Mouse (Mus musculus) T-cell, adult 66 days (primary cell): ENCODE data around the gene Gm6401. TPM values are rescaled to one million over a fixed set of nuclear protein-coding genes. Genes with fewer than 3 reads are reported as not detected.

Experiments used
- total RNA-seq, 2 experiments: library from RNA; stranded (reverse); gene quantifications; 3 replicates in 1 of 2; 4 replicates in 1 of 2; pipeline ENCODE4 v1.2.4; 2023

Gm6401 gene
- total RNA-seq = not detected

DNA sequence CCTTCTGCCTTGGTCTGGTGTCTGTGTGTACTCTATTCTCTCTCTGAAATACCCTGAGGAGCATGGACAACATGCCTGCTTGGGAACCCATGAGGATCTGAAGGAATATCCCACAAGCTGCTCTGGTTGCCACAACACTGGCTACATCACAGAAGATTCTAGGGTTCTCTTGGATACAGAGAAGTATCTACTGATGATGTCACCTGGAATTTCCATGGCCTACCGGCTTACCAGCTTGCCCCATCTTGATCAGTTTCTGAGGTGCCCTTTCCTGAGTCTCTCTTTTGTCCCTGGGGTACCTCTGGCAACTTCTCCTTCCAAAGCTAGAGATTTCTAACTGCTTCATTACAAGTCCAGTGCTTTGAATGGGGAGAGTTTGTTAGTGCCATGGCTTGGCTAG lies at the start of gene Gm6401:
Gene Gm6401, minus strand, starts transcription at position 101 of the 400 bp plus-strand sequence.

DNA sequence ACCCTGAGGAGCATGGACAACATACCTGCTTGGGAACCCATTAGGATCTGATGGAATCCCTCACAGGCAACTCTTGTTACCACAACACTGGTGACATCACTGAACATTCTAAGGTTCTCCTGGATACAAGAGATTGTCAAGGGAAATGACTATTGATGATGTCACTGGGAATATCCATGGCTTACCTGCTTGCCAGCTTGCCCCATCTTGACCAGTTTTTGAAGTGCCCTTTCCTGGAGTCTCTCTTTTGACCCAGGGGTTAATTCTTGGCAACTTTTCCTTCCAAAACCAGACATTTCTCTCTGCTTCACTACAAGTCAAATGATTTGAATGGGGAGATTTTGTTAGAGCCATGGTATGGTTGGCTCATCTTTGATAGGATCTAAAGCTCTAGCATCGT lies 15.5 kb upstream of the Gm6401 start, which contains the start of gene Gm3543:
Gene Gm3543, minus strand, starts transcription at position 101 of the 400 bp plus-strand sequence.

GRCm38 (mm10) chr14:41943695-41944094 lies 24.0 kb downstream of the Gm6401 start, which contains the start of gene 1700024B05Rik:
TSS of gene 1700024B05Rik (plus strand) at chr14:41943995.

DNA sequence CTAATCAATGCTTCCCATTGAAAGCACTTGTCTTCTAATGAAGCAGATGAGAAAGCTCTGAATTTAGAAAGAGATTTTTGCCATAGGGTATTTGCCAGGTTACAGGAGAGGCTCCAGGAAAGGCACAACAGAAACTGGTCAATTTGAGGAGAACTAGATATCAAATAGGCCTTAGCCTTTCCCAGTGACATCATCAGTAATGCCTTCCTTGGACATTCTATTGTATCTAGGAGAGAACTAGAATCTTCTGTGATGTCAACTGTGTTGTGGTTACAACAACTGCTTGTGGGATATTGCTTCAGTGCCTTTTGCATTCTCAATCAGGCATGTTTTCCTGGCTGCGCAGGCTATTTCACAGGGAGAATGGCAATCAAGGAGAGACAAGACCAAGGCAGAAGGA lies 43.1 kb downstream of the Gm6401 start, which contains the start of gene 1700049E17Rik1:
Gene 1700049E17Rik1, plus strand, starts transcription at position 301 of the 400 bp plus-strand sequence.

Other genes with a start within 250 kb of the Gm6401 start
- not detected for gene Gm7929, start 217.3 kb downstream of the Gm6401 start, total RNA-seq
- gene Gm47189, start 195.5 kb downstream of the Gm6401 start, total RNA-seq = not detected
- not detected for gene Gm7980, start 60.6 kb downstream of the Gm6401 start, total RNA-seq
- gene 1700049E17Rik1, start 43.0 kb downstream of the Gm6401 start, total RNA-seq = not detected
- gene 1700024B05Rik, start 23.9 kb downstream of the Gm6401 start, total RNA-seq = not detected
- gene Gm3543, start 15.4 kb upstream of the Gm6401 start, total RNA-seq = not detected
- not detected for gene Gm7951, start 149.4 kb upstream of the Gm6401 start, total RNA-seq
- gene Gm17027, start 194.7 kb upstream of the Gm6401 start, total RNA-seq = not detected
- gene Gm3573, start 222.9 kb upstream of the Gm6401 start, total RNA-seq = not detected